Mouse (Mus musculus) E14TG2a.4 (cell line): Measurements from ENCODE around the gene Lrig2.

Experiments
- H3K27me3 ChIP-seq: 2 replicates; pipeline ENCODE4 v1.6.1; 2014; ENCODE audit warnings: low read length, control low read depth; ENCODE audit not compliant: insufficient read depth
- H3K36me3 ChIP-seq: 2 replicates; pipeline ENCODE4 v1.6.1; 2014; ENCODE audit warnings: low read length, control low read depth; ENCODE audit not compliant: insufficient read depth
- H3K4me1 ChIP-seq: replicated peaks from 2 replicates; pipeline ENCODE4 v1.6.1; 2014; ENCODE audit warnings: low read depth, low read length, control low read depth
- H3K4me3 ChIP-seq: replicated peaks from 2 replicates; pipeline ENCODE4 v1.5.1; 2014; ENCODE audit warnings: mild to moderate bottlenecking, low read length
- H3K9me3 ChIP-seq: 2 replicates; pipeline ENCODE4 v1.6.1; 2014; ENCODE audit warnings: low read length, control low read depth
- CTCF ChIP-seq: conservative IDR thresholded peaks from 2 replicates; pipeline ENCODE4 v1.5.1; 2014; ENCODE audit warnings: low read length
- NANOG ChIP-seq: IDR thresholded peaks from 2 replicates; pipeline ENCODE4 v1.6.1; 2014; ENCODE audit warnings: borderline replicate concordance, low read length, mixed read lengths
- POU5F1 ChIP-seq: IDR thresholded peaks from 2 replicates; pipeline ENCODE4 v1.6.1; 2014; ENCODE audit warnings: low read length, borderline replicate concordance

Lrig2 gene

GRCm38 (mm10) chr3:104401176-104401575 is 110.5 kb downstream of the Lrig2 start:
- Histone ChIP-seq H3K4me3 (no peak overlapping the region), H3K36me3 (no peaks in the 10 kb centered on the region), H3K4me1 (no peaks in the 10 kb centered on the region), H3K27me3 (no peaks in the 10 kb centered on the region; the same call in 1 of the 2 replicates), H3K9me3 (no peaks in the 10 kb centered on the region)
- TF ChIP-seq CTCF (no peak), POU5F1 (no peak), NANOG (no peak)

- Histone ChIP-seq H3K36me3 (no peaks in the 10 kb centered on the region), H3K4me3 (no peak overlapping the region), H3K27me3 (no peaks in the 10 kb centered on the region; the same call in 1 of the 2 replicates), H3K9me3 (no peaks in the 10 kb centered on the region), H3K4me1 (no peaks in the 10 kb centered on the region)
- TF ChIP-seq POU5F1 (no peak), NANOG (no peak), CTCF (no peak)
Measured at GRCm38 (mm10) chr3:104400126-104400525, 111.6 kb downstream of the Lrig2 start.

GRCm38 (mm10) chr3:104399296-104400045 is 112.2 kb downstream of the Lrig2 start:
- no peaks in the 10 kb centered on the region for H3K4me1 ChIP-seq
- H3K27me3 ChIP-seq, result no peaks in the 10 kb centered on the region; the same call in 1 of the 2 replicates
- no peaks in the 10 kb centered on the region for H3K36me3 ChIP-seq
- H3K9me3 ChIP-seq, result no peaks in the 10 kb centered on the region
- H3K4me3 ChIP-seq, result no peak overlapping the region
- no peak for TF ChIP-seq POU5F1
- TF ChIP-seq CTCF, result no peak
- no peak for TF ChIP-seq NANOG

GRCm38 (mm10) chr3:104397316-104397715 is 114.4 kb downstream of the Lrig2 start:
- no peaks in the 10 kb centered on the region for H3K4me1 ChIP-seq
- no peak overlapping the region for H3K4me3 ChIP-seq
- H3K36me3 ChIP-seq, result no peaks in the 10 kb centered on the region
- H3K27me3 ChIP-seq, result no peaks in the 10 kb centered on the region; the same call in 1 of the 2 replicates
- peaks cover 6% of the 10 kb centered on the region; the same call in 1 of the 2 replicates for H3K9me3 ChIP-seq
- TF ChIP-seq CTCF (no peak), NANOG (no peak), POU5F1 (no peak)

- Histone ChIP-seq H3K36me3 (no peaks in the 10 kb centered on the region), H3K9me3 (peaks cover 6% of the 10 kb centered on the region; the same call in 1 of the 2 replicates), H3K4me3 (no peak overlapping the region), H3K4me1 (no peaks in the 10 kb centered on the region), H3K27me3 (no peaks in the 10 kb centered on the region; the same call in 1 of the 2 replicates)
- TF ChIP-seq CTCF, result no peak
- no peak for TF ChIP-seq NANOG
- TF ChIP-seq POU5F1, result no peak
Measured at GRCm38 (mm10) chr3:104396736-104397081, 115.0 kb downstream of the Lrig2 start.

GRCm38 (mm10) chr3:104396067-104396735 is 115.5 kb downstream of the Lrig2 start:
- no peak for TF ChIP-seq NANOG
- no peak for TF ChIP-seq POU5F1
- TF ChIP-seq CTCF, result no peak
- no peaks in the 10 kb centered on the region for H3K4me1 ChIP-seq
- H3K9me3 ChIP-seq, result peaks cover 6% of the 10 kb centered on the region; the same call in 1 of the 2 replicates

GRCm38 (mm10) chr3:104390072-104390471 is 121.6 kb downstream of the Lrig2 start:
- Histone ChIP-seq H3K27me3 (peaks cover 4% of the 10 kb centered on the region; the same call in 1 of the 2 replicates), H3K4me1 (no peaks in the 10 kb centered on the region), H3K4me3 (no peak overlapping the region), H3K36me3 (no peaks in the 10 kb centered on the region), H3K9me3 (peaks cover 6% of the 10 kb centered on the region; the same call in 1 of the 2 replicates)
- TF ChIP-seq POU5F1 (no peak), NANOG (no peak), CTCF (no peak)

More at GRCm38 (mm10) chr3:104396067-104396735, 115.5 kb downstream of the Lrig2 start:
- no peak overlapping the region for H3K4me3 ChIP-seq
- H3K27me3 ChIP-seq, result no peaks in the 10 kb centered on the region; the same call in 1 of the 2 replicates
- H3K36me3 ChIP-seq, result no peaks in the 10 kb centered on the region

- no peaks in the 10 kb centered on the region for H3K4me1 ChIP-seq
- H3K27me3 ChIP-seq, result peaks cover 4% of the 10 kb centered on the region; the same call in 1 of the 2 replicates
- TF ChIP-seq NANOG (no peak), CTCF (no peak), POU5F1 (no peak)
- H3K9me3 ChIP-seq, result peaks cover 6% of the 10 kb centered on the region; the same call in 1 of the 2 replicates
- H3K36me3 ChIP-seq, result no peaks in the 10 kb centered on the region
- H3K4me3 ChIP-seq, result no peak overlapping the region
Measured at GRCm38 (mm10) chr3:104389449-104389848, 122.3 kb downstream of the Lrig2 start.
